Mouse (Mus musculus) hematopoietic stem cell, adult 5-6 weeks (primary cell): ENCODE data around the gene Kera. TPM values are rescaled to one million over a fixed set of nuclear protein-coding genes. Genes with fewer than 3 reads are reported as not detected.

Experiments
- ATAC-seq, 2 experiments: fragments of 125-278 bp in 1 of 2; replicated peaks in 1 of 2; 2 replicates each; pipeline ENCODE4 v1.8.0; 2016 to 2017; ENCODE audit warnings: inconsistent platforms in 2 of 2, mild to moderate bottlenecking in 2 of 2, moderate number of reproducible peaks in 2 of 2, low read depth in 1 of 2, moderate TSS enrichment in 1 of 2; ENCODE audit not compliant: low FRiP score in 2 of 2, poor library complexity in 2 of 2, severe bottlenecking in 2 of 2, insufficient read depth in 1 of 2, low TSS enrichment in 1 of 2
- total RNA-seq: library from RNA; stranded (forward); fragments of 172-1452, 232-1000 nt; gene quantifications from 2 replicates; pipeline ENCODE4 v1.2.3, GENCODE M21; 2017

Kera gene
- total RNA-seq, 1 experiment from 2014 or later: not detected

DNA sequence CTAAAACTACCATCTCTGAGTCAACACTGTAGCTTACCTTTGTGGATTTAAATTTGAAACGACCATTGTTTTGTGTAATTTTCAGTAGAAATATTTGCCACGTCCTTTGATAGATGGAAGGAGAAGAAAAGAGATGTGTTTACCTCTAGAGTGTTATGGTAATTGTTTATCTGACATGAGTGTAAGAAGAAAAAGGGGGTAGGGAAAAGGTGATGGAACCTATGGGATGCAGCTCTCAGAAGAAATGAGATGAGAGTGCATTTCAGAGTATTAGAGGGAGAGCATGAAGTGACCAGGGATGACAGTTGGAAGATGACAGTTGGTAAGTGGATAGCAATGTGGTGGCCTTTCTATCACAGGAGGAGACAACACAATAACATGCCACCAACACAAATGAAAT lies 37.1 kb downstream of the Kera start, which contains the start of gene Epyc:
Gene Epyc, plus strand, starts transcription at position 301 of the 400 bp plus-strand sequence.
- ATAC-seq: no peak

DNA sequence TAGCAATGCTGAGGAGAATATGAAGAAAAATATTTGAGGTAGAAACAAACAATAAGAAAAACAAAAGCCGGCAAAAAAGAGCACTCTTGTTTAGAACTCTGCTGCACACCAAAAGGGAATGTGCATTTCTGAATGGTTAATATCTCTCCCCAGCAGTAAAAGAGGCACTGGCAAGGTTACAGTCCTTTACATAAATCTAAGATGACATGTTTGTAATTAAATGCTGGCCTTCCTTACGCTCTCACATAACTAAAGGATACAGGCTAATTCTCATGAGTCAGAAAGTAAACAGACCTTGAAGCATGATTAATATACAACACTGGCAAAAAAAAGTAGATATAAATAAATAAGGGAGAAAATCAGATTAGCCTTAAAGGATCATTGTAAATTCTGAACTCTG lies 43.7 kb downstream of the Kera start:
- ATAC-seq: no peak

DNA sequence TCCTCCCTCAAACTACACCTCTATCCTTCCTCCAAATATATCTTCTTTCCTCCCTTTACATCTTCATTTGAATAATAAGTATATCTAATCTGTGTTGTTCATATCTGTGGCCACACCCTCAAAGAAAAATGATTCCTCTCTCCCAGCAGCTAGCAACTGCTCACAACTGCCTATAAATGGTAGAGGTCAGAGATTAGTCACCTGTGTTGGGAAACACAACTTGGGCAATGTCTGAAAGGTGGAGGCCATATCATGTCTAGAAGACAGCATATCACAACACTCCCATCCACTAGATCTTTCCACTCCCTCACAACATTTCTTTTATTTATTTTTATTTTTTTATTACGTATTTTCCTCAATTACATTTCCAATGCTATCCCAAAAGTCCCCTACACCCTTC lies 52.8 kb downstream of the Kera start:
- no peak for ATAC-seq

Other genes starting within 250 kb of the Kera start
- not detected in 2 replicates for gene Dcn, start 127.3 kb upstream of the Kera start, total RNA-seq
- gene Lum, start 41.8 kb upstream of the Kera start, total RNA-seq: not detected in 2 replicates
- gene Epyc, start 37.2 kb downstream of the Kera start, total RNA-seq: not detected in 2 replicates
- not detected in 2 replicates for gene Ccer1, start 86.2 kb downstream of the Kera start, total RNA-seq
- gene C030005K15Rik, start 119.9 kb downstream of the Kera start, total RNA-seq: not detected in 2 replicates